Mouse (Mus musculus) small intestine, adult 2 months (tissue): ENCODE data around the gene Nova2.

Experiments used
- CTCF ChIP-seq: fragments of 200-500 bp; IDR thresholded peaks from 2 replicates; pipeline ENCODE4 v1.5.1; 2012; ENCODE audit warnings: low read depth, mild to moderate bottlenecking, control low read depth, inconsistent platforms, low read length, moderate library complexity, mixed read lengths; ENCODE audit not compliant: insufficient replicate concordance, insufficient read length; ENCODE audit errors: extremely low read depth
- POLR2A ChIP-seq: fragments of 200-500 bp; IDR thresholded peaks from 2 replicates; pipeline ENCODE4 v1.6.1; 2012; ENCODE audit warnings: low read depth, mild to moderate bottlenecking, control low read depth, inconsistent platforms, low read length, moderate library complexity

DNA sequence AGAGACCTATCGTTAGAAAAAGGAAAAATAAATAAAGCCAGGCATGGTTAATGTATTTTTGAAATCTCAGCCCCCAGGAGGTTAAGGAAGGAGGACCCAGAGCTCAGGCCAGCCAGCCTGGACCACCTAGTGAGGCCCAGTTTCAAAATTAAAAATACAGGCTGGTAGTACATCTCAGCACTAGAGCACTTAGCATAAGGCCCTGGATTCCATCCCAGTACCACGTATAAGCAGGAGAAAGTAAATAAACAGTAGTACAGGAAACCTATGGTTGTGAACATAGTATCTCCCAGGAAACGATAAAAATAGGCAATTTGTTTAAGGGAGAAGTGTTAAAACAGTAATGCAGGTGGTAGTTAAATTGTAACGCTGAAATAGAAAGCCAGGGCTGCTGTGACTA lies 76.4 kb downstream of the Nova2 start:
- TF ChIP-seq CTCF (no peak), POLR2A (no peak)
